Mouse (Mus musculus) testis, postnatal 10 days (tissue): ENCODE measurements at regions not wholly inside any gene's neighbourhood (a gene's known extent, or its start where the extent isn't known, plus 50 kb on each side); places are given as distances from the start of the nearest gene placed in this dataset.

ENCODE experiments used
- DNase-seq: peaks from one replicate; pipeline ENCODE4 v3.0.0; 2021; ENCODE audit warnings: low spot score

GRCm38 (mm10) chr15:97125836-97126822 is 70.4 kb upstream of the Slc38a4 start:
- DNase-seq, result no peak

DNA sequence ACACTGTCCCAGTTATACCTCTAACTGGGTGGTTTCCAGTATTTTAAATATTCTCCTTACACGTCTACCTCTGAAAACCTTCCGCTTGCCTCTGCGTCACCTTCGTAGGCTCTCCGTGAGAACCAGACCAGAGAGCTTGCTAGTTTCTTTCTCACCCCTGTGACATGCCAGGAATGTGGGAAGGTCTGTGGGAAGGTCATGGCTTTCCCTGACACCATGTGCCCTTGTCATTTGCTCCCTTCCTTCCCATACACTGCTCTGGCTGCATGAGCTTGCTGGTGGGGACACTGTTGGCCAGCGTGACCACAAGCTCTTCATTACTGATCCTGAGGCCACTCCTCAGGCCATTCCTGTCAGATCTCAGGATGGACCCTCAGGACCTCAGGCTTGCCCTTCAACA is 66.5 kb upstream of the Slc38a4 start:
- no peak for DNase-seq

GRCm38 (mm10) chr15:97112452-97113200 is 56.9 kb upstream of the Slc38a4 start:
- no peak for DNase-seq

DNA sequence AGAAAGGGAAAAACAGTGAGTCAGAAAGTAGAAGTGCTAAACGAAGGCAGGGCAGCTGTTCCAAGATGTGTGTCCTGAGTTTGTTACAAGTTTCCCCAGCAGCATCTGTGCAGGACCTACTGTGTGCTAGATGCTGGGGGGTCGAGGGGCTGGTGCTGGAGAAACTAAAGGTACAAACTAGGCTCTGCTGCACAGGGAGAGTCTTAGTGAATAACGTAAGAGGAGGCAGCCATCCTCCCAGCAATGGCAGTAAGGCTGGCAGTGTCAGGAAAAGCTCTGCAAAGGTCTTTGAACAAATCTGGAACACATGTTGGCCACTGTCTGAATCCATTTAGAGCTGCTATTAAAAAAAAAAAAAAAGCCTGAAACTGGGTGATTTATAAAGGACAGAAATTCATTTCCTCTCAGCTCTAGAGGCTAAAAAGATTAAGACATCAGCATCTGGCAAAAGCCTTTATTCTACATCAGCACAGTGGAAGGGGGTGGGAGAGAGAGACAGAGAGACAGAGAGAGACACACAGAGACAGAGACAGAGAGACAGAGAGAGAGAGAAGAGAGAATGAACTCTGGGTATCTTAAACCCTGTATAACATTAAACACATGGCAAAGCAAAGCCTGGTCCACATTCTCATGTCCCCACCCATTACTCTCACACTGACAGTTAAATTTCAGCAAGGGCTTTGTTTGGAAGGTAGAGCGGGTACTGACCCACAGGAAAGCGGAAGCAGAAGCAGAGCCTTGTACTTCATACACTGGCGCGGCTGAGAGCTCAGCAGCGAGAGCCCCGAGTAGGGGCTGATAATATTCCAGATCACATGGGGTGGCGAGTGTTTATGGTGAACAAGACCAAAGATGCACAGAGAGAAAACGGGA is 55.8 kb upstream of the Slc38a4 start:
- DNase-seq, result no peak

GRCm38 (mm10) chr15:97107779-97108178 is 52.0 kb upstream of the Slc38a4 start:
- DNase-seq, result no peak

DNA sequence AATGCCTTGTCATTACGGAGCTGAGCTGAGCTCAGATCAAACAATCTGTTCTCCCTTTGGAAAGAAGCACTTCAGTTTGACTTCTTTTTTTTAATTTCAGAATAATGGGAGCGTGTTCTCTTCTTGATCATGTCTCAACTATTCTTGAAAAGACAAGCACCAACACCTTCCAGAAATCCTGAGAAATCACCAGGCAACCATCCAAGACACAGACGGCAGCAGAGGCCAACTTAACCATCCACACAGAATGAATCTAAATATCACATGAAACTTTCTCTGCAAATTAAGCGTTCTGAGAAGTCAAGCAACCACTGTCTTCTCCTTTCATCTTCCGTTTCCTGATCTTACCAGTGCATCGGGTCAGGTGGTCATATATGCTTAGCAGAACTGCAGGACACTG is 50.8 kb upstream of the Slc38a4 start:
- DNase-seq, result no peak
